Mouse (Mus musculus) forebrain, embryonic 14.5 days (tissue): ENCODE measurements around the gene Csf2ra. TPM values are rescaled to one million over a fixed set of nuclear protein-coding genes. Genes with fewer than 3 reads are reported as not detected.
"Not testable (repeated sequence)": the region's sequence is repeated elsewhere in the genome, so short reads cannot be mapped to it uniquely, and the experiment has no call there.

ENCODE experiments used
- ATAC-seq: fragments of 200-750 bp; cut with Nextera tagmentation; 2 replicates; pipeline ENCODE4 v1.8.0; 2017; ENCODE audit warnings: mild to moderate bottlenecking, moderate library complexity
- DNase-seq: peaks from one replicate; pipeline ENCODE4 v3.0.0-alpha.2; 2015; ENCODE audit warnings: low spot score
- H3K27ac ChIP-seq: fragments of 300-500 bp; sonication (generic); 2 replicates; pipeline ENCODE4 v1.5.1; 2014; ENCODE audit warnings: low read depth, mild to moderate bottlenecking, control low read depth, low read length, moderate library complexity
- H3K27me3 ChIP-seq: fragments of 300-500 bp; sonication (generic); replicated peaks from 2 replicates; pipeline ENCODE4 v1.6.1; 2014; ENCODE audit warnings: low read length, control low read depth, mixed read lengths; ENCODE audit not compliant: control insufficient read depth, insufficient read depth
- H3K36me3 ChIP-seq: fragments of 300-500 bp; sonication (generic); 2 replicates; pipeline ENCODE4 v1.6.1; 2014; ENCODE audit warnings: low read length, control low read depth; ENCODE audit not compliant: control insufficient read depth, insufficient read depth
- H3K4me1 ChIP-seq: fragments of 300-500 bp; sonication (generic); 2 replicates; pipeline ENCODE4 v1.6.1; 2014; ENCODE audit warnings: antibody characterized with exemption, low read length, control low read depth; ENCODE audit not compliant: control insufficient read depth, insufficient read depth
- H3K4me2 ChIP-seq: fragments of 300-500 bp; sonication (generic); 2 replicates; pipeline ENCODE4 v1.6.1; 2014; ENCODE audit warnings: mild to moderate bottlenecking, control low read depth, low read length
- H3K4me3 ChIP-seq: fragments of 300-500 bp; sonication (generic); 2 replicates; pipeline ENCODE4 v1.5.1; 2014; ENCODE audit warnings: low read depth, low read length, control low read depth
- H3K9ac ChIP-seq: fragments of 300-500 bp; sonication (generic); 2 replicates; pipeline ENCODE4 v1.6.1; 2014; ENCODE audit warnings: mild to moderate bottlenecking, low read length, control low read depth, moderate library complexity
- H3K9me3 ChIP-seq: fragments of 300-500 bp; sonication (generic); replicated peaks from 2 replicates; pipeline ENCODE4 v1.6.1; 2016; ENCODE audit warnings: low read length, control low read depth, mixed read lengths; ENCODE audit not compliant: control insufficient read depth
- WGBS: fragments of 180-500 bp; shearing (Covaris S2); extraction: QIAGEN DNeasy Blood & Tissue Kit; methylation state at CpG from one replicate; pipeline ENCODE4 v1.1.7; 2014; 5-methylcytosine and 5-hydroxymethylcytosine counted together
- polyA plus RNA-seq: library from polyadenylated mRNA; unstranded; fragments of >200 nt; fragmentation: Nextera tagmentation; extraction: Ambion mirVana; gene quantifications from 2 replicates; pipeline ENCODE4 v1.2.1, GENCODE M21; 2014

Csf2ra gene
- polyA plus RNA-seq, 1 experiment from 2014 or later, result 10.2 TPM

DNA sequence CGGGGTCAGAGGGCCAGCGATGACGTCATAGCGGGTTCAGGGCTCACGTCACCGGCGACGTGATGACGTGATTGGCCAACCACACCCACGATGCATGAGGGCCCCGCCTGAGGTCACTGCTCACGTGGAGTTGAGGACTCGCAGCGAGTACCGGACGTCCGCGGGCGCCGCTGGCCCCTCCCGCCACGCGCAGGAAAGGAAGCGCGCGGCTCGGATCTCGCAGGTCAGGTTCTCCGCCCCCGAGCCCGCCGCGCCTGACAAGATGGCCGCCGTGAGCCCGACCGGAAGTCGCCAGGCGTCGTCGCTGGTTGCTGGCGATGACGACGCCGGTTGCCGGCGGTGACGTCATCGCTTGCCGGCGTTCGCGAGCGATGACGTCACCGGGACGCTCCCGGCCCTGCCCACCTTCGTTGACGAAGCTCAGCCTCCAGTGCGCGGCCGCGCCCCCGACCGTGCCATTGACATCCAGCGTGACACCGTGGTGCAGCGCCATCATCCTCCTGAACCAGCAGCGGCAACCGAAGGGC, 1.8 kb downstream of the Csf2ra start:
- Histone ChIP-seq H3K36me3 (no peaks in the 10 kb centered on the region), H3K9ac (peak overlapping the region; percentile 41; the same call in 1 of the 2 replicates), H3K9me3 (no peaks in the 10 kb centered on the region; the same call in 1 of the 2 replicates), H3K4me3 (peak overlapping the region; percentile 54), H3K4me1 (no peaks in the 10 kb centered on the region), H3K4me2 (peak overlapping the region; percentile 52), H3K27me3 (no peaks in the 10 kb centered on the region), H3K27ac (peak overlapping the region; percentile 82)
- DNase-seq, result peak; percentile 86
- ATAC-seq, result peak; percentile 52
- 5% methylated on average over 66 of the region's 71 CpGs for WGBS

DNA sequence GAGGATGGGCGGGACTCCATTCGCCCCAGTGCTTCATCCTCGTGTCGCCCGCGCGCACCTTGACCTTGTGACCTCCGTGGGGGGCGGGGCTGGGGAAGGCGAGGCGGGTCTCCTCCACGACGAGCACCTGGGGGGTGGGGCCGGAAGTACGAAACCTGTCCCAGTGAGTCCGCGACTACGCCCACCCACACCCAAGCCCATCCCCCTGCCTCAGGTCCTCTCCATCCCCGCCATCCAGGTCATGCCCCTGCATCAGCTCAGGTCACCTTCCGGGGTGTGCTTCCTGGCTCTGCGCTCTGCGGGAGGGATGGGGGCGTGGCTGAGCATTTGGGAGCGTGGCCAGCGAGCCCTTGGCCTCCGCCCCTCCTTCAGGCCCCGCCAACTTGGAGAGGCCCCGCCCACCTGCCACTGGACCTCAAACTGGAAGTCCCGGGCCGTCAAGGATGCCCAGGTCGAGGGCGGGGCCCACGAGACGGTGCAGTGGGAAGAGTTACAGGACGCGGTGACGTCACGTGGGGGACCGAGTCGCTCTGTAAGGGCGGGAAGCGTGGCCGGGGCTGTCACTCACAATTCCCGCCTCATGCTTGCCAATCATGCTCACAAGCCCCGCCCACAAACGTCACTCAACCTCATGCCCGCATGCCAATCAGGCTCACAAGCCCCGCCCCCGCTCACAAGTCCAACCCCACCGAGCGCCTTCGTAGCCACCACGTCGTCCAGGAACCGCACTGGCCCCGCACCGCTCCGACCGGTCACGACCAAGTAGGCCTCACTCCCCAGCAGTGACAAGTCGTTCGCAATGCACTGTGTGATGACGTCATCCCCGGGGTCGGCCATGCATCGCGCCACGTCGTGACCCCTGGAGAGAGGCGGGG, 2.5 kb downstream of the Csf2ra start:
- Histone ChIP-seq H3K27me3 (no peaks in the 10 kb centered on the region), H3K9me3 (no peaks in the 10 kb centered on the region; the same call in 1 of the 2 replicates), H3K36me3 (no peaks in the 10 kb centered on the region), H3K27ac (peak overlapping the region; percentile 82), H3K9ac (peak overlapping the region; percentile 43), H3K4me3 (peak overlapping the region; percentile 54), H3K4me1 (no peaks in the 10 kb centered on the region), H3K4me2 (peak overlapping the region; percentile 52)
- DNase-seq (peak; percentile 91), ATAC-seq (peak; percentile 52)
- 7% methylated on average over 70 of the region's 70 CpGs for whole genome bisulfite sequencing

DNA sequence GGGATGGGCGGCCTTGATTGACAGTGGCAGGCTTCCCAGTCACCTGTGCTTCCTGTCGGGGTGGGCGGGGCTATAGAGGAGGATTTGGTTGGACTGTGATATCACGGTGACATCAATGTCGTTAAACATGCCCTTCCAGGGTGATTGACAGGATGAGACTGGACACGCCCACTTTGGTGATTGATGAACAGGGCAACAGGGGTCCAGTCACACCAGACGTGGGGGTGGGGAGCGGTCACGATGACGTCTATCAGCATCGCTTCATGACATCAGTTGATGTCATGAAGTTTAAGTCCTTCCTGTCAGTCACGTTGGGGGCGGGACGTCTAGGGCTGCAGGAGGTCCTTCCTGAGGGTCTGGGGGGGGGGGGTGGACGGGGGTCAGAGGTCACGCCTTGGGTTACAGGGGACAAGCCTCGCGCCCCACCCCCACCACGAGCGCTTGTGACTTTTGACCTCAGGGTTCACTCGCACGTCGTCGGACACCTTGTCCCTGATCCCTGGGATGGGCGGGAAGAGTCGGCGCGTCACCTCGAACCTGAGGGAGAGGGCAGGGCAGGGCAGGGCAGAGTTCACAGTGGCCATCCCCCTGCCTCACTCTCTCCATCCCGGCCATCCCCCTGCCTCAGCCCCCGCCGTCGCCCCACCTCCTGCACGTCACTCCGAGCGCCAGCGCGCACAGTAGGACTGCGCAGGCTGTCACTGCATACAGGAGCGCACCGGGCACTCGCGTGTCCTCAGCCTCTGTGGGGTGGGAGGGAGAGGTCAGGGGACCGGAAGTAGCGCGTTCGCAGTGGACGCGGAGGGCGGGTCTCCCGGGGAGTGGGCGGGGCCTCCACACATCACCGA, 3.3 kb downstream of the Csf2ra start:
- peak overlapping the region; percentile 52 for H3K4me2 ChIP-seq
- H3K4me1 ChIP-seq, result no peaks in the 10 kb centered on the region
- peak; percentile 11 for DNase-seq
- no peak overlapping the region for H3K27ac ChIP-seq
- no peaks in the 10 kb centered on the region for H3K27me3 ChIP-seq
- H3K9me3 ChIP-seq, result no peaks in the 10 kb centered on the region; the same call in 1 of the 2 replicates
- H3K4me3 ChIP-seq, result peak overlapping the region; percentile 54
- 33% methylated on average over 43 of the region's 53 CpGs for WGBS
- no peak overlapping the region for H3K9ac ChIP-seq
- peak; percentile 21 for ATAC-seq
- no peaks in the 10 kb centered on the region for H3K36me3 ChIP-seq

DNA sequence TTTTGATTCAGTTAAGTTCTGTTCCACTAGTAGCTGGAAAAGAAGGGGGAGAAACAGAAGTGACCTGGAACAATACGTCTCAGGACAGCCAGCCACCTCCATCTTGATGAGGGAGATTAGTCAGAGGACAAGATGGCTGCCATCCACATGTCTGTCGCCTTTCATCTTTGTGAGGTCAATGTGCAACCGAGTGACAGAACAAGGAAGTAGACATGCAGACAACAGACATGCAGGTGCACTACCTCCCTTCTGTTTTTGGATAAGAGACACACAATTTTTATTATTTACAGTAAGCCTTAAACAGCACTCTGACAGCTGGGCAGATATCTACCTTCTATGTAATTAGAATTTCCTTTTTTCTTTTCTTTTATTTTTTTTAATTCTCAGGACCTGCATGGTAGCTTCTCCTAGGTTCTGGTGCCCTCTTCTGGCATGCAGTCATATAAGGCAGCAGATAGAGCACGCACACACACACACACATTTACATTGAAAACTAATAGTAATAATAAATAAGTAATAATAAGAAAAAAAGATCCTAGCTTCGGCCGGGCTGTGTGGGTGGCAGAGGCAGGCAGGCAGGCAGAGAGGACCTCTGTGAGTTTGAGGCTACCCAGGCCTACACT, 4.4 kb downstream of the Csf2ra start:
- H3K4me3 ChIP-seq, result no peak overlapping the region
- DNase-seq (no peak), ATAC-seq (no peak)
- no peak overlapping the region for H3K9ac ChIP-seq
- H3K36me3 ChIP-seq, result no peaks in the 10 kb centered on the region
- H3K27me3 ChIP-seq, result no peaks in the 10 kb centered on the region
- no peak overlapping the region for H3K27ac ChIP-seq
- H3K4me2 ChIP-seq, result no peak overlapping the region
- no peaks in the 10 kb centered on the region; the same call in 1 of the 2 replicates for H3K9me3 ChIP-seq
- no peaks in the 10 kb centered on the region for H3K4me1 ChIP-seq
- WGBS, result 90% methylated on average over 6 of the region's 6 CpGs

- H3K4me1 ChIP-seq, H3K9ac ChIP-seq, DNase-seq, H3K36me3 ChIP-seq, H3K4me2 ChIP-seq, H3K4me3 ChIP-seq, H3K27ac ChIP-seq, H3K27me3 ChIP-seq, H3K9me3 ChIP-seq, ATAC-seq: not testable (repeated sequence)
- WGBS, result 83% methylated on average over 6 of the region's 6 CpGs
Measured at GRCm38 (mm10) chr19:61207506-61207905, 20.7 kb downstream of the Csf2ra start.

DNA sequence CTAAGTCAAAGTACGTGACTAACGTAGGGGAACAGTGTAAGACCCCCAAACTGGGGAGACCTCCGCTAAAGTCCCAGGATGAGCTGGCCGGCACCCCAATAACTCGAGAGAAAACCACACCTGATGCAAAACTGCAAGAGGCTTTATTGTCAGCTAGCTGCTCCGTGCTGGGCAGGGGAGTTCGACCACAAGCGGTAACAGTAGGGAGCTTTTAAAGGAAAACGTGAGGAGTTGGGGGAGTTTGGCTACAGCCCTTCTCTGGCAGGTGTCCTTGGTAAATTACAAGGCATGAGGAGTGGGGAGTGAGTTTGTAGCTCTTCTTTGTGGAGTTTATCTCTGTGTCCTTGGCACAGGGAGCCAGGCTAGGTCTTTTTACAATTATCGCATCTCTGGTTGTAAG, 28.4 kb downstream of the Csf2ra start:
- Histone ChIP-seq H3K27ac (no peak overlapping the region), H3K4me2 (no peak overlapping the region), H3K4me1 (no peaks in the 10 kb centered on the region), H3K9me3 (no peaks in the 10 kb centered on the region), H3K4me3 (no peak overlapping the region), H3K36me3 (no peaks in the 10 kb centered on the region), H3K27me3 (no peaks in the 10 kb centered on the region), H3K9ac (no peak overlapping the region)
- no peak for ATAC-seq
- peak; percentile 24 for DNase-seq
- WGBS, result 15% methylated on average over 10 of the region's 10 CpGs

- Histone ChIP-seq H3K27ac (no peak overlapping the region), H3K4me3 (no peak overlapping the region), H3K9me3 (no peaks in the 10 kb centered on the region), H3K4me2 (no peak overlapping the region), H3K36me3 (no peaks in the 10 kb centered on the region), H3K9ac (no peak overlapping the region), H3K4me1 (no peaks in the 10 kb centered on the region), H3K27me3 (no peaks in the 10 kb centered on the region)
- WGBS, result 14% methylated on average over 13 of the region's 13 CpGs
- DNase-seq, result peak; percentile 91
- ATAC-seq, result no peak
Measured at GRCm38 (mm10) chr19:61199316-61199715, 28.9 kb downstream of the Csf2ra start.

- H3K4me3 ChIP-seq, ATAC-seq: not testable (repeated sequence)
Measured at GRCm38 (mm10) chr19:61183590-61183989, 44.6 kb downstream of the Csf2ra start, which contains the start of gene Gm6020. Gene Gm6020 (plus strand): TSS chr19:61183890.

More at GRCm38 (mm10) chr19:61183590-61183989, 44.6 kb downstream of the Csf2ra start, which contains the start of gene Gm6020:
- 83% methylated on average over 2 of the region's 2 CpGs for WGBS
- H3K4me1 ChIP-seq, H3K27me3 ChIP-seq, H3K27ac ChIP-seq, H3K9me3 ChIP-seq, H3K9ac ChIP-seq, H3K36me3 ChIP-seq, H3K4me2 ChIP-seq, DNase-seq: not testable (repeated sequence)
